Mouse (Mus musculus) kidney, adult 2 months (tissue): ENCODE measurements at regions not wholly inside any gene's neighbourhood (a gene's known extent, or its start where the extent isn't known, plus 50 kb on each side); places are given as distances from the start of the nearest gene placed in this dataset.

Source experiments
- CTCF ChIP-seq: fragments of 200-500 bp; conservative IDR thresholded peaks from 2 replicates; pipeline ENCODE4 v1.5.1; 2011; ENCODE audit warnings: low read depth, mild to moderate bottlenecking, control low read depth, low read length, moderate library complexity, mixed read lengths; ENCODE audit not compliant: insufficient read depth, insufficient read length
- POLR2A ChIP-seq: fragments of 200-500 bp; IDR thresholded peaks from one replicate; pipeline ENCODE4 v1.6.1; 2011; ENCODE audit warnings: low read depth, low read length, control low read depth

- TF ChIP-seq POLR2A (no peak), CTCF (no peak)
These were observed 149.5 kb upstream of the Spef2 start for GRCm38 (mm10) chr15:9898211-9898610.
